Mouse (Mus musculus) ES-E14 (cell line): Measurements from ENCODE around the gene Pdzd2. TPM values are rescaled to one million over a fixed set of nuclear protein-coding genes. Genes with fewer than 3 reads are reported as not detected.

ENCODE experiments used
- DNase-seq: peaks from one replicate; pipeline ENCODE4 v3.0.0-alpha.2; 2013; ENCODE audit warnings: low read depth, low spot score
- H3K27ac ChIP-seq: 2 replicates; pipeline ENCODE4 v1.5.1; 2012; ENCODE audit warnings: low read depth, mild to moderate bottlenecking, low read length, moderate library complexity, mixed read lengths; ENCODE audit not compliant: poor library complexity, insufficient read depth, severe bottlenecking
- H3K36me3 ChIP-seq: 2 replicates; pipeline ENCODE4 v1.6.1; 2012; ENCODE audit warnings: mild to moderate bottlenecking, low read length, moderate library complexity, mixed read lengths; ENCODE audit not compliant: control insufficient read depth, poor library complexity, insufficient read depth, severe bottlenecking
- H3K4me1 ChIP-seq, 2 experiments: fragments of 150-350 bp in 1 of 2; sonication (generic) in 1 of 2; 2 replicates each; pipeline ENCODE4 v1.6.1; 2012; ENCODE audit warnings: low read length in 2 of 2, mild to moderate bottlenecking in 1 of 2, mixed read lengths in 1 of 2; ENCODE audit not compliant: control insufficient read depth in 2 of 2, insufficient read depth in 2 of 2, poor library complexity in 1 of 2
- H3K4me3 ChIP-seq, 2 experiments: fragments of 150-350 bp in 1 of 2; sonication (generic) in 1 of 2; 2 replicates each; pipeline ENCODE4 v1.5.1; 2012; ENCODE audit warnings: low read length in 2 of 2, low read depth in 1 of 2, mild to moderate bottlenecking in 1 of 2, mixed read lengths in 1 of 2; ENCODE audit not compliant: insufficient read depth in 1 of 2, poor library complexity in 1 of 2, severe bottlenecking in 1 of 2
- H3K9ac ChIP-seq: 2 replicates; pipeline ENCODE4 v1.6.1; 2012; ENCODE audit warnings: low read depth, mild to moderate bottlenecking, low read length, mixed read lengths; ENCODE audit not compliant: poor library complexity, insufficient read depth, severe bottlenecking
- H3K9me3 ChIP-seq: fragments of 150-350 bp; sonication (generic); 2 replicates; pipeline ENCODE4 v1.6.1; 2012; ENCODE audit warnings: low read depth, mild to moderate bottlenecking, low read length; ENCODE audit not compliant: control insufficient read depth, insufficient read depth
- CHD2 ChIP-seq: IDR thresholded peaks from 2 replicates; pipeline ENCODE4 v1.6.1; 2014; ENCODE audit warnings: mild to moderate bottlenecking, low read depth, low read length, inconsistent platforms
- HCFC1 ChIP-seq: IDR thresholded peaks from 2 replicates; pipeline ENCODE4 v1.6.1; 2012; ENCODE audit warnings: low read length, inconsistent platforms, borderline replicate concordance; ENCODE audit not compliant: insufficient read depth
- MAFK ChIP-seq: IDR thresholded peaks from 2 replicates; pipeline ENCODE4 v1.6.1; 2014; ENCODE audit warnings: mild to moderate bottlenecking, low read depth, low read length, inconsistent platforms; ENCODE audit not compliant: insufficient read depth
- ZC3H11A ChIP-seq: IDR thresholded peaks from 2 replicates; pipeline ENCODE4 v1.6.1; 2012; ENCODE audit warnings: low read depth, mild to moderate bottlenecking, inconsistent platforms, low read length, borderline replicate concordance
- ZNF384 ChIP-seq: IDR thresholded peaks from 2 replicates; pipeline ENCODE4 v1.6.1; 2012; ENCODE audit warnings: low read depth, low read length, inconsistent platforms
- in situ Hi-C, 2 experiments: fragments of 600-800 bp; cut with MboI; formaldehyde crosslinking; loops; one replicate each; pipeline ENCODE4 v1.15.1; 2025; ENCODE audit warnings: low sequenced_read_pairs in 2 of 2, inconsistent platforms in 1 of 2; ENCODE audit not compliant: unreplicated experiment in 2 of 2
- total RNA-seq: library from RNA; depleted of rRNA; stranded (reverse); fragments of 300-350 nt; gene quantifications from 2 replicates; pipeline ENCODE4 v1.2.3, GENCODE M21; 2012

The Pdzd2 gene
- total RNA-seq, 1 experiment = 6.3 TPM

- no peak for DNase-seq
- Histone ChIP-seq H3K4me1 (no peaks in the 10 kb centered on the region; a peak in 1 of 4 replicates), H3K27ac (no peak overlapping the region), H3K36me3 (no peaks in the 10 kb centered on the region), H3K9me3 (no peaks in the 10 kb centered on the region), H3K4me3 (no peak overlapping the region), H3K9ac (no peak overlapping the region)
- TF ChIP-seq HCFC1 = no peak
- no peak for TF ChIP-seq ZC3H11A
- TF ChIP-seq MAFK = no peak
- TF ChIP-seq CHD2 = no peak
- TF ChIP-seq ZNF384 = no peak
- in situ Hi-C loops = no loop called here
Measured at GRCm38 (mm10) chr15:12470900-12471838, 268.6 kb downstream of the Pdzd2 start.

- Histone ChIP-seq H3K9ac (no peak overlapping the region), H3K4me1 (no peaks in the 10 kb centered on the region), H3K4me3 (no peak overlapping the region), H3K27ac (no peak overlapping the region), H3K36me3 (no peaks in the 10 kb centered on the region), H3K9me3 (no peaks in the 10 kb centered on the region)
- no peak for DNase-seq
- in situ Hi-C loops = no loop called here
- TF ChIP-seq ZNF384 (no peak), CHD2 (no peak), ZC3H11A (no peak), MAFK (no peak), HCFC1 (no peak)
Measured at GRCm38 (mm10) chr15:12468625-12469024, 271.1 kb downstream of the Pdzd2 start.

- no peak overlapping the region for H3K27ac ChIP-seq
- DNase-seq = no peak
- H3K9ac ChIP-seq = no peak overlapping the region
- in situ Hi-C loops = no loop called here
- no peaks in the 10 kb centered on the region for H3K4me1 ChIP-seq
- no peaks in the 10 kb centered on the region for H3K36me3 ChIP-seq
- TF ChIP-seq MAFK = no peak
- TF ChIP-seq CHD2 = no peak
- TF ChIP-seq HCFC1 = no peak
- TF ChIP-seq ZC3H11A = no peak
- TF ChIP-seq ZNF384 = no peak
- no peak overlapping the region for H3K4me3 ChIP-seq
- no peaks in the 10 kb centered on the region for H3K9me3 ChIP-seq
Measured at GRCm38 (mm10) chr15:12465748-12466147, 274.0 kb downstream of the Pdzd2 start.

GRCm38 (mm10) chr15:12456808-12457207 lies 282.9 kb downstream of the Pdzd2 start:
- no peak for TF ChIP-seq HCFC1
- no peak for TF ChIP-seq ZC3H11A
- no peak for TF ChIP-seq ZNF384
- TF ChIP-seq CHD2 = no peak
- TF ChIP-seq MAFK = no peak
- Histone ChIP-seq H3K36me3 (no peaks in the 10 kb centered on the region), H3K4me1 (peaks cover 0 to 4% of the 10 kb centered on the region in 2 experiments; a peak in 1 of 4 replicates), H3K9ac (no peak overlapping the region), H3K4me3 (no peak overlapping the region), H3K9me3 (no peaks in the 10 kb centered on the region), H3K27ac (no peak overlapping the region)
- DNase-seq = no peak
- in situ Hi-C loops = no loop called here
